In genomic region chr8:83748708-83749107, GRCm38 (mm10) we compare ENCODE assay signal across 8 mouse cellular contexts. TPM values are rescaled to one million over a fixed set of nuclear protein-coding genes. Genes with fewer than 3 reads are reported as not detected.
DNase-seq lines count a peak whose midpoint lies in the region; ATAC-seq lines count a peak whose summit lies in the region.

No protein-coding gene starts in this region.

- no peaks in the 10 kb centered on the region for H3K9me3 ChIP-seq in limb, embryonic 11.5 days (ENCODE audit: control insufficient read depth, low read length)
- no peaks in the 10 kb centered on the region for H3K9me3 ChIP-seq in limb, embryonic 10.5 days (replicated peaks)

- H3K4me3 ChIP-seq in limb, embryonic 11.5 days (ENCODE audit: low read depth, low read length), result no peak overlapping the region
- no peak overlapping the region for H3K4me3 ChIP-seq in limb, embryonic 10.5 days

- no peak for DNase-seq in limb, embryonic 11.5 days (ENCODE audit: low spot score)
- DNase-seq in limb, embryonic 10.5 days (ENCODE audit: low spot score), result no peak
- peak; percentile 99 for DNase-seq in heart, adult 11 months
- peak; percentile 45 to 61 for DNase-seq in kidney, postnatal 4 days
- peak; percentile 81 for DNase-seq in thymus, postnatal 4 days
- DNase-seq in right cerebral cortex, adult 2 months (ENCODE audit: low spot score in 2 of 2), result no peak
- DNase-seq in urinary bladder, postnatal 4 days (ENCODE audit: low spot score in 2 of 2), result no peak

- H3K27me3 ChIP-seq in limb, embryonic 11.5 days (ENCODE audit: control insufficient read depth, insufficient read depth, low read length), result peaks cover 12% of the 10 kb centered on the region
- peaks cover 46% of the 10 kb centered on the region for H3K27me3 ChIP-seq in limb, embryonic 10.5 days (ENCODE audit: low read depth, poor library complexity, severe bottlenecking)

- H3K4me2 ChIP-seq in limb, embryonic 11.5 days (ENCODE audit: low read depth, severe bottlenecking), result no peak overlapping the region

- H3K9ac ChIP-seq in limb, embryonic 11.5 days (ENCODE audit: low read length), result no peak overlapping the region

- peaks cover 3% of the 10 kb centered on the region; the same call in 1 of the 2 replicates for H3K4me1 ChIP-seq in limb, embryonic 11.5 days (ENCODE audit: control insufficient read depth, insufficient read depth, low read length)
- H3K4me1 ChIP-seq in limb, embryonic 10.5 days, result peaks cover 18% of the 10 kb centered on the region

- H3K36me3 ChIP-seq in limb, embryonic 11.5 days (ENCODE audit: control insufficient read depth, insufficient read depth, low read length), result no peaks in the 10 kb centered on the region
- H3K36me3 ChIP-seq in limb, embryonic 10.5 days, result no peaks in the 10 kb centered on the region

- H3K27ac ChIP-seq in limb, embryonic 11.5 days (replicated peaks; ENCODE audit: low read depth, low read length), result no peak overlapping the region
- H3K27ac ChIP-seq in limb, embryonic 10.5 days, result no peak overlapping the region

- 0 out of 2 replicates have a peak, but pooled peaks have one; percentile 31 for ATAC-seq in limb, embryonic 11.5 days (ENCODE audit: insufficient number of reproducible peaks, low FRiP score, low TSS enrichment, low read depth)
- ATAC-seq in monocyte, adult 5-6 weeks (replicated peaks; ENCODE audit: insufficient number of reproducible peaks, low FRiP score, low TSS enrichment, poor library complexity, severe bottlenecking), result peak; percentile 81

- WGBS in limb, embryonic 11.5 days, result 42% methylated on average over 3 of the region's 3 CpGs
- 46% methylated on average over 3 of the region's 3 CpGs for WGBS in limb, embryonic 10.5 days

RNA-seq across cellular contexts. Expression of gene Adgre5, which starts 7.6 kb away (rescaled TPM):
- polyA plus RNA-seq in limb, embryonic 11.5 days (2014; fragmentation: Nextera tagmentation; extraction: Ambion mirVana), result 24.6 and 26.4 TPM in 2 replicates
- polyA plus RNA-seq in limb, embryonic 10.5 days (2016; fragmentation: Nextera tagmentation; extraction: Ambion mirVana), result 15.6 and 25.8 TPM in 2 replicates
- total RNA-seq in monocyte, adult 5-6 weeks (2017), result 1,127 to 1,315 TPM (median 1,167 TPM) in 3 replicates

RNA-seq across cellular contexts. Expression of gene Ddx39, which starts 33.7 kb away (rescaled TPM):
- polyA plus RNA-seq in limb, embryonic 11.5 days (2014; fragmentation: Nextera tagmentation; extraction: Ambion mirVana), result 210 and 215 TPM in 2 replicates
- 295 and 349 TPM in 2 replicates for polyA plus RNA-seq in limb, embryonic 10.5 days (2016; fragmentation: Nextera tagmentation; extraction: Ambion mirVana)
- total RNA-seq in monocyte, adult 5-6 weeks (2017), result 51.8 to 77.1 TPM (median 60.3 TPM) in 3 replicates

RNA-seq across cellular contexts. Expression of gene Pkn1, which starts 49.7 kb away (rescaled TPM):
- 28.8 and 30.1 TPM in 2 replicates for polyA plus RNA-seq in limb, embryonic 11.5 days (2014; fragmentation: Nextera tagmentation; extraction: Ambion mirVana)
- 38.6 and 41.4 TPM in 2 replicates for polyA plus RNA-seq in limb, embryonic 10.5 days (2016; fragmentation: Nextera tagmentation; extraction: Ambion mirVana)
- total RNA-seq in monocyte, adult 5-6 weeks (2017), result 159 to 217 TPM (median 178 TPM) in 3 replicates

Comparison
In these comparisons a context has a peak if more than half of its experiments do, and no peak if none do; other contexts are left out.
1. DNase-seq: peak in heart, adult 11 months (single experiment), kidney, postnatal 4 days (2 of 2) and thymus, postnatal 4 days (single experiment); none in limb, embryonic 11.5 days (single experiment), limb, embryonic 10.5 days (single experiment), right cerebral cortex, adult 2 months (0 of 2) and urinary bladder, postnatal 4 days (0 of 2).